8 mouse cellular contexts compared by ENCODE assay signal in genomic region chr3:108840000-108840715, GRCm38 (mm10). TPM values are rescaled to one million over a fixed set of nuclear protein-coding genes. Genes with fewer than 3 reads are reported as not detected.
DNase-seq lines count a peak whose midpoint lies in the region; ATAC-seq and TF ChIP-seq lines count a peak whose summit lies in the region.

TSS of gene Stxbp3 (minus strand) at chr3:108840526.

- peak within 1 kb of the TSS; percentile 59 for H3K4me2 ChIP-seq in kidney, embryonic 14.5 days (replicated peaks; ENCODE audit: low read depth, low read length)
- H3K4me2 ChIP-seq in limb, embryonic 15.5 days: peak within 1 kb of the TSS; percentile 56

- peak; percentile 98 for ATAC-seq in kidney, embryonic 14.5 days (ENCODE audit: low FRiP score, low TSS enrichment)
- ATAC-seq in limb, embryonic 15.5 days (ENCODE audit: insufficient number of reproducible peaks, low FRiP score, low TSS enrichment, low read depth): peak; percentile 96

- DNase-seq in A20 (ENCODE audit: low read depth, low spot score): peak; percentile 97
- peak; percentile 96 to 98 for DNase-seq in heart, adult 9 months (ENCODE audit: low spot score in 2 of 2)
- DNase-seq in monocyte, adult 2 months (ENCODE audit: low read depth in 1 of 2, low spot score in 2 of 2): peak; percentile 95 to 99
- peak; percentile 97 to 98 for DNase-seq in spleen, postnatal 36 days (ENCODE audit: low spot score in 2 of 2)

- H3K9me3 ChIP-seq in kidney, embryonic 14.5 days (ENCODE audit: control insufficient read depth, low read length): no peaks in the 10 kb centered on the region
- no peaks in the 10 kb centered on the region for H3K9me3 ChIP-seq in limb, embryonic 15.5 days

- H3K4me3 ChIP-seq in bone marrow macrophage, adult 2 months (ENCODE audit: insufficient read depth, low read length): peak within 1 kb of the TSS; percentile 97
- H3K4me3 ChIP-seq in embryonic fibroblast, embryonic 13.5 days (ENCODE audit: insufficient read depth, low read length): peak within 1 kb of the TSS; percentile 86
- H3K4me3 ChIP-seq in kidney, embryonic 14.5 days (ENCODE audit: low read length): peak within 1 kb of the TSS; percentile 78
- peak within 1 kb of the TSS; percentile 87 for H3K4me3 ChIP-seq in limb, embryonic 15.5 days

- H3K36me3 ChIP-seq in kidney, embryonic 14.5 days (ENCODE audit: control insufficient read depth, insufficient read depth, low read length): peaks cover 6% of the 10 kb centered on the region; the same call in 1 of the 2 replicates
- 0 out of 2 replicates have a peak, but pooled peaks cover 6% of the 10 kb centered on the region for H3K36me3 ChIP-seq in limb, embryonic 15.5 days

- 1% methylated on average over 48 of the region's 56 CpGs for WGBS in kidney, embryonic 14.5 days
- under 1% methylated on average over 56 of the region's 56 CpGs for WGBS in limb, embryonic 15.5 days

- no peak for TF ChIP-seq POLR2A in bone marrow macrophage, adult 2 months (IDR thresholded peaks at IDR 0.05; ENCODE audit: borderline replicate concordance, low read depth, low read length)
- peak; percentile 90 for TF ChIP-seq POLR2A in embryonic fibroblast, embryonic 13.5 days (IDR thresholded peaks at IDR 0.05; ENCODE audit: low read depth, low read length)

- H3K9ac ChIP-seq in kidney, embryonic 14.5 days (ENCODE audit: low read depth, low read length): peak within 1 kb of the TSS; percentile 70
- peak within 1 kb of the TSS; percentile 69 for H3K9ac ChIP-seq in limb, embryonic 15.5 days

- H3K4me1 ChIP-seq in bone marrow macrophage, adult 2 months (ENCODE audit: control insufficient read depth, insufficient read depth, low read length): peaks cover 25% of the 10 kb centered on the region
- H3K4me1 ChIP-seq in embryonic fibroblast, embryonic 13.5 days (ENCODE audit: control insufficient read depth, insufficient read depth, low read length): no peaks in the 10 kb centered on the region
- peaks cover 14% of the 10 kb centered on the region; the same call in 1 of the 2 replicates for H3K4me1 ChIP-seq in kidney, embryonic 14.5 days (ENCODE audit: control insufficient read depth, insufficient read depth, low read length)
- H3K4me1 ChIP-seq in limb, embryonic 15.5 days: peaks cover 12% of the 10 kb centered on the region

- no peaks in the 10 kb centered on the region for H3K27me3 ChIP-seq in kidney, embryonic 14.5 days (ENCODE audit: control insufficient read depth, insufficient read depth, low read length)
- no peaks in the 10 kb centered on the region for H3K27me3 ChIP-seq in limb, embryonic 15.5 days

- peak within 1 kb of the TSS; percentile 88 for H3K27ac ChIP-seq in bone marrow macrophage, adult 2 months (ENCODE audit: insufficient read depth, low read depth, low read length)
- peak within 1 kb of the TSS; percentile 84 for H3K27ac ChIP-seq in embryonic fibroblast, embryonic 13.5 days (ENCODE audit: insufficient read depth, low read length)
- H3K27ac ChIP-seq in kidney, embryonic 14.5 days (ENCODE audit: low read depth, low read length): peak within 1 kb of the TSS; percentile 71
- H3K27ac ChIP-seq in limb, embryonic 15.5 days: peak within 1 kb of the TSS; percentile 92

- TF ChIP-seq CTCF in bone marrow macrophage, adult 2 months (IDR thresholded peaks at IDR 0.05; ENCODE audit: low read depth, low read length): peak; percentile 43
- peak; percentile 96 for TF ChIP-seq CTCF in embryonic fibroblast, embryonic 13.5 days (IDR thresholded peaks at IDR 0.05; ENCODE audit: borderline replicate concordance, insufficient read depth, low read length)

RNA-seq across cellular contexts. Expression of gene Stxbp3, which starts in this region (rescaled TPM):
- 128 and 141 TPM in 2 replicates for polyA plus RNA-seq in bone marrow macrophage, adult 2 months (2012; ENCODE audit: insufficient read depth, insufficient read length, missing spikeins)
- 43.0 and 53.9 TPM in 2 replicates for polyA plus RNA-seq in embryonic fibroblast, embryonic 13.5 days (2011; ENCODE audit: insufficient read length, low read depth, missing spikeins)
- polyA plus RNA-seq in kidney, embryonic 14.5 days (2014; fragmentation: Nextera tagmentation; extraction: Ambion mirVana): 27.5 and 32.1 TPM in 2 replicates
- 46.6 and 51.8 TPM in 2 replicates for polyA plus RNA-seq in limb, embryonic 15.5 days (2015; fragmentation: Nextera tagmentation; extraction: Ambion mirVana)

Comparison
In these comparisons a context has a peak if more than half of its experiments do, and no peak if none do; other contexts are left out.
1. Peak in every context shown above with its lines: DNase-seq, ATAC-seq, H3K4me3 ChIP-seq and H3K27ac ChIP-seq.